Mouse (Mus musculus) neural tube, embryonic 11.5 days (tissue): ENCODE measurements at regions not wholly inside any gene's neighbourhood (a gene's known extent, or its start where the extent isn't known, plus 50 kb on each side); places are given as distances from the start of the nearest gene placed in this dataset.
A peak's percentile ranks its signal among the peaks of the same experiment; 100 is the strongest.

ENCODE experiments used
- ATAC-seq: fragments of 200-750 bp; cut with Nextera tagmentation; 2 replicates; pipeline ENCODE4 v1.8.0; 2017; ENCODE audit warnings: moderate number of reproducible peaks, mild to moderate bottlenecking, moderate TSS enrichment, moderate library complexity; ENCODE audit not compliant: insufficient read depth, low FRiP score, low TSS enrichment
- DNase-seq: peaks from one replicate; pipeline ENCODE4 v3.0.0-alpha.2; 2015; ENCODE audit warnings: low spot score
- H3K27ac ChIP-seq: fragments of 300-500 bp; sonication (generic); 2 replicates; pipeline ENCODE4 v1.5.1; 2014; ENCODE audit warnings: low read depth, mild to moderate bottlenecking, low read length
- H3K27me3 ChIP-seq: fragments of 300-500 bp; sonication (generic); 2 replicates; pipeline ENCODE4 v1.6.1; 2014; ENCODE audit warnings: mild to moderate bottlenecking, low read length, mixed read lengths; ENCODE audit not compliant: control insufficient read depth, insufficient read depth
- H3K36me3 ChIP-seq: fragments of 300-500 bp; sonication (generic); 2 replicates; pipeline ENCODE4 v1.6.1; 2014; ENCODE audit warnings: mild to moderate bottlenecking, low read length, moderate library complexity, mixed read lengths; ENCODE audit not compliant: control insufficient read depth, insufficient read depth
- H3K4me1 ChIP-seq: fragments of 300-500 bp; sonication (generic); 2 replicates; pipeline ENCODE4 v1.6.1; 2014; ENCODE audit warnings: low read length, mixed read lengths; ENCODE audit not compliant: control insufficient read depth, insufficient read depth
- H3K4me2 ChIP-seq: fragments of 300-500 bp; sonication (generic); 2 replicates; pipeline ENCODE4 v1.6.1; 2014; ENCODE audit warnings: low read depth, mild to moderate bottlenecking, moderate library complexity
- H3K4me3 ChIP-seq: fragments of 300-500 bp; sonication (generic); 2 replicates; pipeline ENCODE4 v1.5.1; 2014; ENCODE audit warnings: low read depth, low read length
- H3K9ac ChIP-seq: fragments of 300-500 bp; sonication (generic); 2 replicates; pipeline ENCODE4 v1.6.1; 2014; ENCODE audit warnings: mild to moderate bottlenecking, low read length
- H3K9me3 ChIP-seq: fragments of 300-500 bp; sonication (generic); 2 replicates; pipeline ENCODE4 v1.6.1; 2016; ENCODE audit warnings: low read length; ENCODE audit not compliant: control insufficient read depth
- WGBS: fragments of 180-500 bp; shearing (Covaris S2); extraction: QIAGEN DNeasy Blood & Tissue Kit; methylation state at CpG from one replicate; pipeline ENCODE4 v1.1.7; 2014; 5-methylcytosine and 5-hydroxymethylcytosine counted together

- Histone ChIP-seq H3K4me1 (peaks cover 6% of the 10 kb centered on the region; the same call in 1 of the 2 replicates), H3K4me3 (no peak overlapping the region), H3K9ac (no peak overlapping the region), H3K9me3 (no peaks in the 10 kb centered on the region), H3K36me3 (no peaks in the 10 kb centered on the region), H3K27ac (no peak overlapping the region), H3K4me2 (no peak overlapping the region), H3K27me3 (no peaks in the 10 kb centered on the region)
- ATAC-seq, result no peak
- WGBS, result 92% methylated on average over 1 of the region's 1 CpGs
- no peak for DNase-seq
These were observed 234.9 kb downstream of the Gm12728 start for GRCm38 (mm10) chr4:106024591-106024990.

- DNase-seq (no peak), ATAC-seq (no peak)
- Histone ChIP-seq H3K4me3 (no peak overlapping the region), H3K27me3 (no peaks in the 10 kb centered on the region), H3K36me3 (no peaks in the 10 kb centered on the region), H3K9ac (no peak overlapping the region), H3K4me1 (peaks cover 6% of the 10 kb centered on the region; the same call in 1 of the 2 replicates), H3K27ac (no peak overlapping the region), H3K4me2 (no peak overlapping the region), H3K9me3 (no peaks in the 10 kb centered on the region)
- WGBS, result 60% methylated on average over 15 of the region's 15 CpGs
These were observed 236.4 kb downstream of the Gm12728 start for GRCm38 (mm10) chr4:106025966-106026637.

GRCm38 (mm10) chr4:106040376-106040775 lies 250.7 kb downstream of the Gm12728 start:
- peak; percentile 65; the same call in 1 of the 2 replicates for ATAC-seq
- no peak overlapping the region for H3K9ac ChIP-seq

GRCm38 (mm10) chr4:106042456-106042855 lies 252.8 kb downstream of the Gm12728 start:
- no peaks in the 10 kb centered on the region for H3K27me3 ChIP-seq
- H3K4me3 ChIP-seq, result no peak overlapping the region
- H3K36me3 ChIP-seq, result no peaks in the 10 kb centered on the region
- H3K9me3 ChIP-seq, result no peaks in the 10 kb centered on the region
- 73% methylated on average over 3 of the region's 3 CpGs for WGBS
- H3K9ac ChIP-seq, result no peak overlapping the region
- peaks cover 6% of the 10 kb centered on the region; the same call in 1 of the 2 replicates for H3K4me1 ChIP-seq
- H3K4me2 ChIP-seq, result no peak overlapping the region
- no peak for DNase-seq
- ATAC-seq, result no peak
- H3K27ac ChIP-seq, result no peak overlapping the region

More at GRCm38 (mm10) chr4:106040376-106040775, 250.7 kb downstream of the Gm12728 start:
- 0 out of 2 replicates have a peak overlapping the region, but pooled peaks have one; percentile 11 for H3K27ac ChIP-seq
- peak; percentile 29 for DNase-seq
- H3K36me3 ChIP-seq, result no peaks in the 10 kb centered on the region
- H3K4me1 ChIP-seq, result peaks cover 6% of the 10 kb centered on the region; the same call in 1 of the 2 replicates
- H3K4me2 ChIP-seq, result no peak overlapping the region
- 10% methylated on average over 7 of the region's 7 CpGs for WGBS
- no peak overlapping the region for H3K4me3 ChIP-seq
- no peaks in the 10 kb centered on the region for H3K27me3 ChIP-seq
- no peaks in the 10 kb centered on the region for H3K9me3 ChIP-seq

GRCm38 (mm10) chr4:106043661-106044060 lies 254.0 kb downstream of the Gm12728 start:
- no peak overlapping the region for H3K27ac ChIP-seq
- no peak overlapping the region for H3K9ac ChIP-seq
- H3K27me3 ChIP-seq, result no peaks in the 10 kb centered on the region
- no peak for ATAC-seq
- H3K36me3 ChIP-seq, result no peaks in the 10 kb centered on the region
- H3K4me1 ChIP-seq, result peaks cover 6% of the 10 kb centered on the region; the same call in 1 of the 2 replicates
- H3K4me3 ChIP-seq, result no peak overlapping the region
- DNase-seq, result no peak
- H3K9me3 ChIP-seq, result no peaks in the 10 kb centered on the region
- WGBS, result 84% methylated on average over 9 of the region's 9 CpGs
- no peak overlapping the region for H3K4me2 ChIP-seq

GRCm38 (mm10) chr4:106048053-106048452 lies 258.4 kb downstream of the Gm12728 start:
- Histone ChIP-seq H3K9ac (no peak overlapping the region), H3K4me3 (no peak overlapping the region), H3K36me3 (no peaks in the 10 kb centered on the region), H3K4me1 (no peaks in the 10 kb centered on the region), H3K27me3 (no peaks in the 10 kb centered on the region), H3K4me2 (no peak overlapping the region), H3K9me3 (no peaks in the 10 kb centered on the region), H3K27ac (no peak overlapping the region)
- DNase-seq, result no peak
- ATAC-seq, result no peak
- 84% methylated on average over 8 of the region's 8 CpGs for WGBS

GRCm38 (mm10) chr4:106048797-106049196 lies 259.1 kb downstream of the Gm12728 start:
- Histone ChIP-seq H3K36me3 (no peaks in the 10 kb centered on the region), H3K9ac (no peak overlapping the region), H3K27ac (no peak overlapping the region), H3K4me2 (no peak overlapping the region), H3K9me3 (no peaks in the 10 kb centered on the region), H3K27me3 (no peaks in the 10 kb centered on the region), H3K4me3 (no peak overlapping the region), H3K4me1 (no peaks in the 10 kb centered on the region)
- no peak for ATAC-seq
- DNase-seq, result no peak
- WGBS, result 85% methylated on average over 8 of the region's 8 CpGs

GRCm38 (mm10) chr4:106049880-106050279 lies 260.2 kb downstream of the Gm12728 start:
- Histone ChIP-seq H3K4me3 (no peak overlapping the region), H3K9ac (no peak overlapping the region), H3K36me3 (no peaks in the 10 kb centered on the region), H3K9me3 (no peaks in the 10 kb centered on the region), H3K4me1 (no peaks in the 10 kb centered on the region), H3K4me2 (no peak overlapping the region), H3K27ac (no peak overlapping the region), H3K27me3 (no peaks in the 10 kb centered on the region)
- ATAC-seq (no peak), DNase-seq (no peak)
- 66% methylated on average over 3 of the region's 3 CpGs for WGBS

GRCm38 (mm10) chr4:106050297-106050696 lies 260.6 kb downstream of the Gm12728 start:
- no peak overlapping the region for H3K4me2 ChIP-seq
- H3K9me3 ChIP-seq, result no peaks in the 10 kb centered on the region
- no peak for DNase-seq
- H3K36me3 ChIP-seq, result no peaks in the 10 kb centered on the region
- H3K4me1 ChIP-seq, result no peaks in the 10 kb centered on the region
- H3K27me3 ChIP-seq, result no peaks in the 10 kb centered on the region
- no peak overlapping the region for H3K4me3 ChIP-seq
- WGBS, result 31% methylated on average over 3 of the region's 3 CpGs
- no peak overlapping the region for H3K9ac ChIP-seq
- no peak; the same call in 1 of the 2 replicates for ATAC-seq
- no peak overlapping the region for H3K27ac ChIP-seq
